Mouse (Mus musculus) stomach, postnatal 0 days (tissue): ENCODE data around the gene Krt14. TPM values are rescaled to one million over a fixed set of nuclear protein-coding genes. Genes with fewer than 3 reads are reported as not detected.

ENCODE experiments used
- ATAC-seq: fragments of 200-750 bp; cut with Nextera tagmentation; 2 replicates; pipeline ENCODE4 v1.8.0; 2017; ENCODE audit not compliant: low FRiP score, low TSS enrichment
- DNase-seq: peaks from one replicate; pipeline ENCODE4 v3.0.0-alpha.2; 2016; ENCODE audit warnings: low spot score
- H3K27ac ChIP-seq: fragments of 300-500 bp; sonication (generic); replicated peaks from 2 replicates; pipeline ENCODE4 v1.5.1; 2014; ENCODE audit warnings: mild to moderate bottlenecking, control low read depth
- H3K27me3 ChIP-seq: fragments of 300-500 bp; sonication (generic); 2 replicates; pipeline ENCODE4 v1.6.1; 2014; ENCODE audit warnings: low read length; ENCODE audit not compliant: control insufficient read depth, insufficient read depth
- H3K36me3 ChIP-seq: fragments of 300-500 bp; sonication (generic); 2 replicates; pipeline ENCODE4 v1.6.1; 2014; ENCODE audit warnings: low read length, mixed read lengths; ENCODE audit not compliant: control insufficient read depth, insufficient read depth
- H3K4me1 ChIP-seq: fragments of 300-500 bp; sonication (generic); replicated peaks from 2 replicates; pipeline ENCODE4 v1.6.1; 2014; ENCODE audit warnings: antibody characterized with exemption; ENCODE audit not compliant: control insufficient read depth, insufficient read depth
- H3K4me2 ChIP-seq: fragments of 300-500 bp; sonication (generic); replicated peaks from 2 replicates; pipeline ENCODE4 v1.6.1; 2014; ENCODE audit warnings: low read depth, mild to moderate bottlenecking, control low read depth, moderate library complexity
- H3K4me3 ChIP-seq: fragments of 300-500 bp; sonication (generic); 2 replicates; pipeline ENCODE4 v1.5.1; 2014; ENCODE audit warnings: low read depth, low read length, control low read depth
- H3K9ac ChIP-seq: fragments of 300-500 bp; sonication (generic); 2 replicates; pipeline ENCODE4 v1.6.1; 2014; ENCODE audit warnings: mild to moderate bottlenecking, low read length, control low read depth, mixed read lengths
- H3K9me3 ChIP-seq: fragments of 300-500 bp; sonication (generic); 2 replicates; pipeline ENCODE4 v1.6.1; 2016; ENCODE audit warnings: low read length; ENCODE audit not compliant: control insufficient read depth
- CTCF ChIP-seq: IDR thresholded peaks from 2 replicates; pipeline ENCODE4 v1.5.1; 2016; ENCODE audit warnings: antibody characterized with exemption, low read depth, mild to moderate bottlenecking, moderate library complexity
- EP300 ChIP-seq: optimal IDR thresholded peaks from 2 replicates; pipeline ENCODE3; 2016; ENCODE audit warnings: antibody characterized with exemption
- WGBS: fragments of 180-500 bp; shearing (Covaris S2); extraction: QIAGEN DNeasy Blood & Tissue Kit; methylation state at CpG from one replicate; pipeline ENCODE4 v1.1.7; 2014; 5-methylcytosine and 5-hydroxymethylcytosine counted together
- polyA plus RNA-seq: library from polyadenylated mRNA; unstranded; fragments of >200 nt; fragmentation: Nextera tagmentation; extraction: Ambion mirVana; gene quantifications from 2 replicates; pipeline ENCODE4 v1.2.1, GENCODE M21; 2015

Gene Krt14
- polyA plus RNA-seq, 1 experiment from 2014 or later: 279 TPM

GRCm38 (mm10) chr11:100157908-100158477, 49.4 kb downstream of the Krt14 start:
- Histone ChIP-seq H3K27me3 (no peaks in the 10 kb centered on the region), H3K36me3 (no peaks in the 10 kb centered on the region), H3K4me2 (no peak overlapping the region), H3K27ac (peak overlapping the region; percentile 87), H3K4me3 (no peak overlapping the region), H3K9me3 (no peaks in the 10 kb centered on the region), H3K4me1 (peaks cover 4% of the 10 kb centered on the region), H3K9ac (no peak overlapping the region)
- WGBS: 45% methylated on average over 6 of the region's 6 CpGs
- DNase-seq (peak; percentile 68), ATAC-seq (peak; percentile 84)
- no peak for TF ChIP-seq CTCF
- peak; percentile 79 for TF ChIP-seq EP300

GRCm38 (mm10) chr11:100157331-100157730, 50.0 kb downstream of the Krt14 start:
- no peaks in the 10 kb centered on the region for H3K36me3 ChIP-seq
- H3K4me1 ChIP-seq: peaks cover 4% of the 10 kb centered on the region
- WGBS: 50% methylated on average over 3 of the region's 3 CpGs
- H3K9me3 ChIP-seq: no peaks in the 10 kb centered on the region
- H3K27me3 ChIP-seq: no peaks in the 10 kb centered on the region
- no peak overlapping the region for H3K4me2 ChIP-seq
- H3K9ac ChIP-seq: no peak overlapping the region
- peak; percentile 72 for ATAC-seq
- peak overlapping the region; percentile 87 for H3K27ac ChIP-seq
- peak; percentile 56 for DNase-seq
- H3K4me3 ChIP-seq: no peak overlapping the region
- TF ChIP-seq CTCF (no peak), EP300 (no peak)

GRCm38 (mm10) chr11:100155497-100156255, 51.7 kb downstream of the Krt14 start:
- Histone ChIP-seq H3K9ac (no peak overlapping the region; the same call in 1 of the 2 replicates), H3K4me2 (0 out of 2 replicates have a peak overlapping the region, but pooled peaks have one; percentile 1)
- TF ChIP-seq EP300: no peak
- TF ChIP-seq CTCF: no peak

More at GRCm38 (mm10) chr11:100155497-100156255, 51.7 kb downstream of the Krt14 start:
- Histone ChIP-seq H3K4me3 (no peak overlapping the region), H3K27me3 (no peaks in the 10 kb centered on the region), H3K36me3 (no peaks in the 10 kb centered on the region), H3K4me1 (peaks cover 4% of the 10 kb centered on the region), H3K9me3 (no peaks in the 10 kb centered on the region), H3K27ac (peak overlapping the region; percentile 86)
- DNase-seq: peak; percentile 74
- 37% methylated on average over 8 of the region's 8 CpGs for WGBS
- 0 out of 2 replicates have a peak, but pooled peaks have one; percentile 27 for ATAC-seq

Other genes with a start within 250 kb of the Krt14 start
- not detected in 2 replicates for gene Krtap29-1, start 228.5 kb downstream of the Krt14 start, polyA plus RNA-seq
- gene Krtap16-1, start 221.0 kb downstream of the Krt14 start, polyA plus RNA-seq: 0.10 TPM in 1 of 2 replicates, not detected in the other
- gene Krtap17-1, start 213.6 kb downstream of the Krt14 start, polyA plus RNA-seq: 0.25 and 0.27 TPM in 2 replicates
- 0.05 and 0.17 TPM in 2 replicates for gene Krt33a, start 191.3 kb downstream of the Krt14 start, polyA plus RNA-seq
- 0.06 TPM in 1 of 2 replicates, not detected in the other for gene Krt33b, start 177.7 kb downstream of the Krt14 start, polyA plus RNA-seq
- gene Krt34, start 166.0 kb downstream of the Krt14 start, polyA plus RNA-seq: 0.99 and 1.0 TPM in 2 replicates
- gene Krt31, start 157.0 kb downstream of the Krt14 start, polyA plus RNA-seq: not detected in 2 replicates
- gene Krt32, start 119.3 kb downstream of the Krt14 start, polyA plus RNA-seq: 0.59 and 0.65 TPM in 2 replicates
- 0.21 and 0.33 TPM in 2 replicates for gene Krt35, start 111.3 kb downstream of the Krt14 start, polyA plus RNA-seq
- 0.30 and 0.48 TPM in 2 replicates for gene Krt36, start 101.9 kb downstream of the Krt14 start, polyA plus RNA-seq
- gene Krt13, start 86.0 kb downstream of the Krt14 start, polyA plus RNA-seq: 2,802 and 3,195 TPM in 2 replicates
- 758 and 921 TPM in 2 replicates for gene Krt15, start 71.6 kb downstream of the Krt14 start, polyA plus RNA-seq
- gene Krt19, start 58.9 kb downstream of the Krt14 start, polyA plus RNA-seq: 1,512 and 1,618 TPM in 2 replicates
- gene Krt9, start 14.3 kb downstream of the Krt14 start, polyA plus RNA-seq: 0.04 TPM in 1 of 2 replicates, not detected in the other
- gene Krt16, start 41.4 kb upstream of the Krt14 start, polyA plus RNA-seq: 2.1 and 4.0 TPM in 2 replicates
- 46.4 and 63.4 TPM in 2 replicates for gene Krt17, start 53.5 kb upstream of the Krt14 start, polyA plus RNA-seq
- 0.10 and 0.12 TPM in 2 replicates for gene Krt42, start 62.3 kb upstream of the Krt14 start, polyA plus RNA-seq
- gene Eif1, start 112.3 kb upstream of the Krt14 start, polyA plus RNA-seq: 1,487 and 1,495 TPM in 2 replicates
- gene Gast, start 126.9 kb upstream of the Krt14 start, polyA plus RNA-seq: 52.0 and 84.7 TPM in 2 replicates
- gene Hap1, start 148.6 kb upstream of the Krt14 start, polyA plus RNA-seq: 7.9 and 10.1 TPM in 2 replicates
- 234 and 259 TPM in 2 replicates for gene Jup, start 190.2 kb upstream of the Krt14 start, polyA plus RNA-seq
- 40.6 and 43.2 TPM in 2 replicates for gene P3h4, start 207.3 kb upstream of the Krt14 start, polyA plus RNA-seq
- 59.5 and 62.1 TPM in 2 replicates for gene Fkbp10, start 208.1 kb upstream of the Krt14 start, polyA plus RNA-seq
- gene Nt5c3b, start 234.3 kb upstream of the Krt14 start, polyA plus RNA-seq: 69.6 and 70.7 TPM in 2 replicates
- gene Klhl10, start 234.4 kb upstream of the Krt14 start, polyA plus RNA-seq: 0.16 and 0.22 TPM in 2 replicates